Comparison of ENCODE assay signal across 10 mouse cellular contexts in genomic region chr1:65312118-65312517, GRCm38 (mm10). TPM values are rescaled to one million over a fixed set of nuclear protein-coding genes. Genes with fewer than 3 reads are reported as not detected.
A peak's percentile ranks its signal among the peaks of the same experiment; 100 is the strongest.
DNase-seq lines count a peak whose midpoint lies in the region; ATAC-seq and TF ChIP-seq lines count a peak whose summit lies in the region.
"Had no signal": no experiment of that assay in that cellular context is flagged by ENCODE, and none has a peak within 500 bp of the region (broad histone marks: within the 10 kb centered on the region; RNA-seq: fewer than 3 reads in every experiment).

No protein-coding gene starts in this region.

- no peaks in the 10 kb centered on the region for H3K36me3 ChIP-seq in heart, embryonic 11.5 days (ENCODE audit: control insufficient read depth, insufficient read depth, low read length)
- H3K36me3 ChIP-seq in ES-E14 (ENCODE audit: control insufficient read depth, insufficient read depth, low read length, poor library complexity, severe bottlenecking) = no peaks in the 10 kb centered on the region
- H3K36me3 ChIP-seq in hindbrain, embryonic 11.5 days (ENCODE audit: control insufficient read depth, insufficient read depth, low read length) = no peaks in the 10 kb centered on the region
- H3K36me3 ChIP-seq in limb, embryonic 10.5 days = no peaks in the 10 kb centered on the region

- peak overlapping the region; percentile 38; the same call in 1 of the 2 replicates for H3K4me3 ChIP-seq in heart, embryonic 11.5 days (ENCODE audit: low read depth, low read length)
- H3K4me3 ChIP-seq in ES-E14 (ENCODE audit: insufficient read depth in 1 of 2, low read depth in 1 of 2, low read length in 2 of 2, poor library complexity in 1 of 2, severe bottlenecking in 1 of 2) = no peak overlapping the region
- peak overlapping the region; percentile 38; the same call in 1 of the 2 replicates for H3K4me3 ChIP-seq in hindbrain, embryonic 11.5 days (ENCODE audit: low read depth, low read length)
- peak overlapping the region; percentile 49; the same call in 1 of the 2 replicates for H3K4me3 ChIP-seq in limb, embryonic 10.5 days

- peak overlapping the region; percentile 80 for H3K4me2 ChIP-seq in heart, embryonic 11.5 days
- H3K4me2 ChIP-seq in hindbrain, embryonic 11.5 days (replicated peaks; ENCODE audit: low read depth, low read length) = peak overlapping the region; percentile 74

- no peak for ATAC-seq in heart, embryonic 11.5 days (replicated peaks; ENCODE audit: insufficient number of reproducible peaks, low FRiP score, low TSS enrichment)
- ATAC-seq in hindbrain, embryonic 11.5 days (ENCODE audit: low FRiP score) = no peak

- WGBS in heart, embryonic 11.5 days (ENCODE audit: insufficient replicate concordance) = 12% methylated on average over 7 of the region's 7 CpGs
- 15% methylated on average over 7 of the region's 7 CpGs for WGBS in hindbrain, embryonic 11.5 days
- WGBS in limb, embryonic 10.5 days = 16% methylated on average over 7 of the region's 7 CpGs

- no peak overlapping the region for H3K27ac ChIP-seq in heart, embryonic 11.5 days (ENCODE audit: low read depth, low read length)
- H3K27ac ChIP-seq in ES-E14 (ENCODE audit: insufficient read depth, low read depth, low read length, poor library complexity, severe bottlenecking) = no peak overlapping the region
- H3K27ac ChIP-seq in hindbrain, embryonic 11.5 days (ENCODE audit: low read depth, low read length) = no peak overlapping the region
- no peak overlapping the region for H3K27ac ChIP-seq in limb, embryonic 10.5 days

- H3K4me1 ChIP-seq in heart, embryonic 11.5 days (ENCODE audit: control insufficient read depth, insufficient read depth, low read length) = no peaks in the 10 kb centered on the region
- peaks cover 0 to 2% of the 10 kb centered on the region in 2 experiments; a peak in 2 of 4 replicates for H3K4me1 ChIP-seq in ES-E14 (ENCODE audit: control insufficient read depth in 2 of 2, insufficient read depth in 2 of 2, low read length in 2 of 2, poor library complexity in 1 of 2)
- no peaks in the 10 kb centered on the region for H3K4me1 ChIP-seq in hindbrain, embryonic 11.5 days (replicated peaks; ENCODE audit: control insufficient read depth, insufficient read depth, low read length)
- H3K4me1 ChIP-seq in limb, embryonic 10.5 days = peaks cover 15% of the 10 kb centered on the region

- H3K9ac ChIP-seq in heart, embryonic 11.5 days (ENCODE audit: low read depth, low read length) = no peak overlapping the region
- no peak overlapping the region for H3K9ac ChIP-seq in ES-E14 (ENCODE audit: insufficient read depth, low read depth, low read length, poor library complexity, severe bottlenecking)
- no peak overlapping the region for H3K9ac ChIP-seq in hindbrain, embryonic 11.5 days (ENCODE audit: low read depth, low read length)

- in situ Hi-C loops in ES-E14 (cut with MboI; ENCODE audit: low sequenced_read_pairs in 2 of 2, unreplicated experiment in 2 of 2) = loop anchor here (10.0 to 25.0 kb wide), 3 partner anchors 350 to 783 kb away; no protein-coding TSS in a partner anchor

- H3K9me3 ChIP-seq in heart, embryonic 11.5 days (replicated peaks; ENCODE audit: control insufficient read depth, low read length) = no peaks in the 10 kb centered on the region
- H3K9me3 ChIP-seq in ES-E14 (ENCODE audit: control insufficient read depth, insufficient read depth, low read depth, low read length) = no peaks in the 10 kb centered on the region
- H3K9me3 ChIP-seq in hindbrain, embryonic 11.5 days (ENCODE audit: control insufficient read depth, low read length) = no peaks in the 10 kb centered on the region
- H3K9me3 ChIP-seq in limb, embryonic 10.5 days (replicated peaks) = no peaks in the 10 kb centered on the region
- H3K9me3 ChIP-seq: megakaryocyte, embryonic 14.5 days had no signal

- peaks cover 13% of the 10 kb centered on the region for H3K27me3 ChIP-seq in heart, embryonic 11.5 days (ENCODE audit: control insufficient read depth, insufficient read depth, low read length)
- peaks cover 12% of the 10 kb centered on the region for H3K27me3 ChIP-seq in hindbrain, embryonic 11.5 days (ENCODE audit: control insufficient read depth, insufficient read depth, low read length)
- peaks cover 22% of the 10 kb centered on the region for H3K27me3 ChIP-seq in limb, embryonic 10.5 days (ENCODE audit: low read depth, poor library complexity, severe bottlenecking)

- DNase-seq in heart, adult 11 months = no peak
- peak; percentile 51 for DNase-seq in ES-E14 (ENCODE audit: low read depth, low spot score)
- peak; percentile 77 for DNase-seq in embryo, embryonic 11 days
- peak; percentile 74 for DNase-seq in hindbrain, embryonic 11.5 days (ENCODE audit: low spot score)
- DNase-seq in limb, embryonic 10.5 days (ENCODE audit: low spot score) = no peak
- DNase-seq in retina, adult 2 months (ENCODE audit: low read depth, low spot score) = peak; percentile 30
- no peak for DNase-seq in ovary, postnatal 10 days (ENCODE audit: low spot score)

TF ChIP-seq in ES-E14, 5 proteins besides CTCF, POLR2A, EP300 and RAD21:
- TF ChIP-seq CHD2 (IDR thresholded peaks at IDR 0.05; ENCODE audit: low read depth, low read length) (no peak), MAFK (IDR thresholded peaks at IDR 0.05; ENCODE audit: insufficient read depth, low read depth, low read length) (no peak), ZC3H11A (IDR thresholded peaks at IDR 0.05; ENCODE audit: borderline replicate concordance, low read depth, low read length) (peak; percentile 52; the same call in 1 of the 2 replicates), HCFC1 (IDR thresholded peaks at IDR 0.05; ENCODE audit: borderline replicate concordance, insufficient read depth, low read length) (no peak), ZNF384 (IDR thresholded peaks at IDR 0.05; ENCODE audit: low read depth, low read length) (peak; percentile 89)

RNA-seq across cellular contexts. Expression of gene Pth2r, which starts 30.3 kb away (rescaled TPM):
- 0.09 TPM in 1 of 2 replicates, not detected in the other for polyA plus RNA-seq in heart, embryonic 11.5 days (2014; fragmentation: Nextera tagmentation; extraction: Ambion mirVana)
- total RNA-seq in ES-E14 (2012; rRNA removed) = 0.09 and 0.11 TPM in 2 replicates
- 0.34 and 1.5 TPM in 2 replicates for polyA plus RNA-seq in hindbrain, embryonic 11.5 days (2014; fragmentation: Nextera tagmentation; extraction: Ambion mirVana)
- polyA plus RNA-seq in limb, embryonic 10.5 days (2016; fragmentation: Nextera tagmentation; extraction: Ambion mirVana) = not detected in 2 replicates
- total RNA-seq: adrenal gland, postnatal 36 days had no signal

Comparison
In these comparisons a context has a peak if more than half of its experiments do, and no peak if none do; other contexts are left out.
1. H3K4me3 ChIP-seq: peak in heart, embryonic 11.5 days (single experiment), hindbrain, embryonic 11.5 days (single experiment) and limb, embryonic 10.5 days (single experiment); none in ES-E14 (0 of 2).
2. DNase-seq: peak in ES-E14 (single experiment), embryo, embryonic 11 days (single experiment), hindbrain, embryonic 11.5 days (single experiment) and retina, adult 2 months (single experiment); none in heart, adult 11 months (single experiment), limb, embryonic 10.5 days (single experiment) and ovary, postnatal 10 days (single experiment).